Mouse (Mus musculus) neural tube, embryonic 12.5 days (tissue): ENCODE results near the gene Cdk5r2. TPM values are rescaled to one million over a fixed set of nuclear protein-coding genes. Genes with fewer than 3 reads are reported as not detected.
A peak's percentile ranks its signal among the peaks of the same experiment; 100 is the strongest.

Experiments
- ATAC-seq: fragments of 200-750 bp; cut with Nextera tagmentation; 2 replicates; pipeline ENCODE4 v1.8.0; 2017; ENCODE audit warnings: low read depth, mild to moderate bottlenecking, moderate TSS enrichment, moderate library complexity; ENCODE audit not compliant: low FRiP score
- H3K27ac ChIP-seq: fragments of 300-500 bp; sonication (generic); 2 replicates; pipeline ENCODE4 v1.5.1; 2016
- H3K27me3 ChIP-seq: fragments of 300-500 bp; sonication (generic); replicated peaks from 2 replicates; pipeline ENCODE4 v1.6.1; 2016; ENCODE audit warnings: mild to moderate bottlenecking
- H3K36me3 ChIP-seq: fragments of 300-500 bp; sonication (generic); 2 replicates; pipeline ENCODE4 v1.6.1; 2016; ENCODE audit warnings: mild to moderate bottlenecking
- H3K4me1 ChIP-seq: fragments of 300-500 bp; sonication (generic); 2 replicates; pipeline ENCODE4 v1.6.1; 2016
- H3K4me2 ChIP-seq: fragments of 300-500 bp; sonication (generic); replicated peaks from 2 replicates; pipeline ENCODE4 v1.6.1; 2016; ENCODE audit warnings: mild to moderate bottlenecking
- H3K4me3 ChIP-seq: fragments of 300-500 bp; sonication (generic); 2 replicates; pipeline ENCODE4 v1.5.1; 2016
- H3K9ac ChIP-seq: fragments of 300-500 bp; sonication (generic); 2 replicates; pipeline ENCODE4 v1.6.1; 2016; ENCODE audit warnings: mild to moderate bottlenecking
- H3K9me3 ChIP-seq: fragments of 300-500 bp; sonication (generic); 2 replicates; pipeline ENCODE4 v1.6.1; 2016; ENCODE audit warnings: mild to moderate bottlenecking
- WGBS: fragments of 180-500 bp; shearing (Covaris S2); methylation state at CpG from one replicate; pipeline ENCODE4 v1.1.7; 2016; 5-methylcytosine and 5-hydroxymethylcytosine counted together
- polyA plus RNA-seq: library from polyadenylated mRNA; unstranded; fragments of >200 nt; fragmentation: Nextera tagmentation; extraction: Ambion mirVana; gene quantifications from 2 replicates; pipeline ENCODE4 v1.2.1, GENCODE M21; 2016

The Cdk5r2 gene
- polyA plus RNA-seq, 1 experiment from 2014 or later = 7.6 TPM

DNA sequence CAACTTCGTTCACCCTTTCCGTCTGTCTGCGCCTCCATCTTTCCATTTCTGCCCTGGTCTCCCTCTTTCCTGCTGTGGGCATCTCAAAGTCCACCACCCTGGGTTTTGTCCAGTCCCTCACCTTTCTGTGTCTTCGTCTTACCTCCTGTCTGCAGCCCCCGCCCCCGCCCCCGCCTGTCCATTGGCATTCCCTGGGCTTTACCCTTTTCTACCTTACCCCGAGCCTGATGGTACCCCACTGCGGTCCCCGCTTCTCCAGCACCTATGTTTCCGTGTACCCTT, 1.6 kb downstream of the Cdk5r2 start:
- H3K36me3 ChIP-seq = no peaks in the 10 kb centered on the region
- no peaks in the 10 kb centered on the region for H3K9me3 ChIP-seq
- H3K4me2 ChIP-seq = peak overlapping the region; percentile 92
- no peak overlapping the region for H3K27ac ChIP-seq
- peak overlapping the region; percentile 93 for H3K9ac ChIP-seq
- no peak for ATAC-seq
- WGBS = 1% methylated on average over 11 of the region's 11 CpGs
- H3K4me1 ChIP-seq = peaks cover 61% of the 10 kb centered on the region
- peaks cover 33% of the 10 kb centered on the region for H3K27me3 ChIP-seq
- peak overlapping the region; percentile 86 for H3K4me3 ChIP-seq

DNA sequence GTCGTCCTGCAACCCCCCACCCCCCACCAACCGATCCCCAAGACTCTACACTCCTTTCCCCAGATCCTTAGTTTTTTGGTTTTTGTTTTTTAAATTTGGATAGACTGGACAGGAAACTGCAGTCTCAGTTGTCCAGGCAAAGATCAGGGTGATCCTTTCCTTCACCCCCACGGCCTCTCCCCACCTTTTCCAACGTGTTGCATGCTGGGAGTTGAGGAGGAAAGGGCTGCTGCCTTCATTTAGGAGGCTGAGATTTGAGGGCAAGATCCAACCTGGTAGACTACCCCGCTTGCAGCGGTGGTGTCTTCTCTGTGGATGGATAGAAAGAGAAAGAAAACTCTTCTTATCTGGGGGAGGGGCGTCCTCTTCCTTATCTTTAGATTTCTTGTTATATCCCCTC, 2.1 kb downstream of the Cdk5r2 start:
- WGBS = 2% methylated on average over 7 of the region's 7 CpGs
- H3K4me2 ChIP-seq = peak overlapping the region; percentile 92
- no peaks in the 10 kb centered on the region for H3K9me3 ChIP-seq
- H3K4me1 ChIP-seq = peaks cover 57% of the 10 kb centered on the region
- peak overlapping the region; percentile 86 for H3K4me3 ChIP-seq
- H3K36me3 ChIP-seq = no peaks in the 10 kb centered on the region
- ATAC-seq = no peak
- peak overlapping the region; percentile 93 for H3K9ac ChIP-seq
- peaks cover 33% of the 10 kb centered on the region for H3K27me3 ChIP-seq
- H3K27ac ChIP-seq = no peak overlapping the region

DNA sequence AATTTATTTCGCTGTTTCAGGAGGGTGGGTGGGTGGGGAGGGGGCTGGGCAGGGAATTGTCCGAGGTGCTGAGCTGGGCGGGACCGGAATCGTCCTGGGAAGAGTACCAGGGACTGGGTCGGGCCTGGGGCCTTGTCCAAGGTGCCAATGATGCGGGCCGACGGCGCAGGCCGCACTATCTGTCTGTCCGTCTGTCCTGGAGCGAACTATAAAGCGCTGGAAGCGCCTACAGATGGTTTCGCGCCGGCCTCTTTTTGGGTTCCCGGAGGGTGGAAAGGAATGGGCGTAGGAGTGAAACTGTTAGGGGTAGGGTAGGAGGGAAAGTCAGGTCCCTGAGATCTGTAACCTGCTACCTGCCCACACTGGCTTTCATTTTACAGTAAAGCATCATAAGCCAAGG, 2.5 kb downstream of the Cdk5r2 start:
- H3K9me3 ChIP-seq = no peaks in the 10 kb centered on the region
- H3K4me1 ChIP-seq = peaks cover 54% of the 10 kb centered on the region
- no peak overlapping the region for H3K27ac ChIP-seq
- no peaks in the 10 kb centered on the region for H3K36me3 ChIP-seq
- H3K4me3 ChIP-seq = peak overlapping the region; percentile 86
- H3K4me2 ChIP-seq = peak overlapping the region; percentile 92
- peak overlapping the region; percentile 93 for H3K9ac ChIP-seq
- ATAC-seq = no peak
- peaks cover 33% of the 10 kb centered on the region for H3K27me3 ChIP-seq
- WGBS = 2% methylated on average over 20 of the region's 20 CpGs

DNA sequence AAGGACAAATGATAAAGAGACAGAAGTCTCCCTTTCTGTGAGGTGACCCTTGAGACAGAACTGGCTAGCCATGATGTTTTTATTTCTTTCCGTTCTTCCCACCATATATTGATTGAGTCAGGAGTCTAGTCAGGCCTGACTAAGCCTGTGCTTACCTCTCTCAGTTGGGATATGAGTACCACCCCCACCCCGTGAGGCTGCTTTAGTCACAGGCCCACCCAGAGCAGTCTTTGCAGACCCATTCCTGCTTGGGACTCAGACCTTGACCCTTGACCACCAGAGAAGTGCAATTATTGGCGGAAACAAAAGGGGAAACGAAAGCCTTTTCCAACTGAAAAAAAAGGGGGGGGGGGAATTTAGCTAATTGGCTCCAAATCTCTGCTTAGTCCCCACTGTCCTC, 2.9 kb downstream of the Cdk5r2 start:
- Histone ChIP-seq H3K9ac (peak overlapping the region; percentile 63), H3K4me3 (peak overlapping the region; percentile 86), H3K9me3 (no peaks in the 10 kb centered on the region), H3K27me3 (peaks cover 31% of the 10 kb centered on the region), H3K36me3 (no peaks in the 10 kb centered on the region), H3K4me1 (peaks cover 54% of the 10 kb centered on the region), H3K27ac (no peak overlapping the region), H3K4me2 (peak overlapping the region; percentile 92)
- 4% methylated on average over 4 of the region's 4 CpGs for WGBS
- no peak for ATAC-seq

DNA sequence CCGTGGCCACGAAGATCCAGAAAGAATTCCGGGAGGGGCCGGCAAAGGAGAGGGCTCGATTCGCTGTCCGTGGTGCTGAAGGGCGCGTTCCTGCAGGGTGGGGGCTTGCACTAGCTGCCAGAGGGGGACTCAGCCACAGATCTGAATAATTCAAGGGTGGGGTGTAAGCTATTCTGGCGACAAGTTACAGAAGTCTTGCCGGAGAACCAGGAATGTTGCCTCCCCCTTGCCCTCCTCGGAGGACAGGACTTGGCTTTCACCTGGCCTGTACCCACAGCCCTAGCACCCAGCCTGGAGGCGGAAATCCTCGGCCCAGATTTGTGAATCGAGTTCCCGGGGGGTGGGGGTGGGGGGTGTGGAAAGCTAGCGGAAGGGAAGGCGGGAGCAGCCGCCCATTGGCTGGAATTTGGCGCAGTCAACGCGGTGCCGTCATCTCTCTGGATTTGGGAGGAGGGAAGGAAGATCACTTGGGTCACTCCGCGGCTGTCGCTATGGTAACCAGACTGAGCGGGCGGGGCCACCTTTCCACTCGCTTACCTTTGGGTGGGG, 3.5 kb downstream of the Cdk5r2 start:
- Histone ChIP-seq H3K4me2 (peak overlapping the region; percentile 92), H3K9me3 (no peaks in the 10 kb centered on the region), H3K4me1 (peaks cover 54% of the 10 kb centered on the region), H3K4me3 (peak overlapping the region; percentile 86), H3K9ac (peak overlapping the region; percentile 63), H3K36me3 (no peaks in the 10 kb centered on the region), H3K27me3 (peaks cover 27% of the 10 kb centered on the region), H3K27ac (no peak overlapping the region)
- peak; percentile 58 for ATAC-seq
- under 1% methylated on average over 29 of the region's 29 CpGs for WGBS

DNA sequence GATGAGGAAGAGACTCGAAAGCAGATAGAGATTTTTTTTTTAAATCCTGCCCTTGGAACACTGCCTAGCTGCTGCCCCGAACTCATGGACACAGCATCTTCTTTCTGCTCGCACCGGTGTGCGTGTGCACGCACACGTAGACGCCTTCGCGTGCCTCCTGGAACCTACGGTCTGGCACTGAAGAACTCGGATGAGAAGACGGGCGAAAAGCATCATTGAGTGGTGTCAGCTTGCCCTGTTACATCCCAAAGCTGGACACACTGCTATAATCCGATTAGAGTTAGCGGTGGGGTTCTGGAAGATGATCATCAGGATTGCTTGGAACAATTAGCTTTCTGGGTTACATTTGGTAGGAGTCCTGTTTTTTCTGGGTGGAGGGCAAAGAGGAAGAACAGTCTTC, 4.1 kb downstream of the Cdk5r2 start:
- Histone ChIP-seq H3K4me1 (peaks cover 51% of the 10 kb centered on the region), H3K27me3 (peaks cover 27% of the 10 kb centered on the region), H3K9ac (peak overlapping the region; percentile 38; the same call in 1 of the 2 replicates), H3K9me3 (no peaks in the 10 kb centered on the region), H3K4me3 (peak overlapping the region; percentile 86; the same call in 1 of the 2 replicates), H3K4me2 (peak overlapping the region; percentile 92), H3K27ac (no peak overlapping the region), H3K36me3 (no peaks in the 10 kb centered on the region)
- no peak for ATAC-seq
- 9% methylated on average over 16 of the region's 16 CpGs for WGBS

DNA sequence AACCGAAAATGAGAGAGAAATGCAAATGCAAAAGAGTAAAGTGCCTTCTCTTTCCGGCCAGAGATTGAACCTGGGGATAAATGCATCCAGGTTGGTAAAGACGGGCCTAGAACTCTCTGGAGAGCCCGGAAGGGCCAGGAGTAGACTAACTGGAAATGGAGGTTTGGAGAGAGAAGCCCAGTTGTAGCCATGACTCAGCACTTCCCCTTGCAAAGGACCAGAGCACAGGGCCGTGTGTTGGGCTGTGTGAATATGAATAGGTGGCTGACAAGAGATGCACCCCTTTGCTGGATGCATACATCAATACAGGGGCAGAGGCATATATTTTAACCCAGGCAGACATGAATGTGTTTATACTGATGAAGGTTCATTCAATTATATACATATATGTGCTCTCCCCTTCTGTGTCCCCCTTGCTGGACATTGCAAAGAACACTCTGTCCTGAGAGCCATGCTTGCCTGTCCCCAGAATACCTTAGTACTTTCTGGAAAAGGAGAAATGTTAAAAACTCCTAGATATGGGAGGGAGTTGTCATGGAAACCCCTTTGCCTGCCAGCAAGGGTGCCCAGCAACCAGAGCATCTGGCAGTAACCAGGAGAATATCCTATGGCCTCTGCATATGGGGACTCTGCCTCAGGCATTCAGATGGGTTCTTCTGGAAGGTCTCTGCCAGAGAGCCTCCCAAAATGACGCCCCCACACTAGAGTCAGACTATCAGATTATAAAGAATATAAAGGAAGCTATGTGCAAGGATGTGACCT, 4.7 kb downstream of the Cdk5r2 start:
- 40% methylated on average over 6 of the region's 6 CpGs for WGBS
- no peak overlapping the region for H3K4me3 ChIP-seq
- no peak for ATAC-seq
- H3K4me1 ChIP-seq = peaks cover 45% of the 10 kb centered on the region
- H3K9ac ChIP-seq = no peak overlapping the region
- peak overlapping the region; percentile 92 for H3K4me2 ChIP-seq
- H3K27me3 ChIP-seq = peaks cover 27% of the 10 kb centered on the region
- H3K9me3 ChIP-seq = no peaks in the 10 kb centered on the region
- H3K27ac ChIP-seq = no peak overlapping the region
- H3K36me3 ChIP-seq = no peaks in the 10 kb centered on the region

DNA sequence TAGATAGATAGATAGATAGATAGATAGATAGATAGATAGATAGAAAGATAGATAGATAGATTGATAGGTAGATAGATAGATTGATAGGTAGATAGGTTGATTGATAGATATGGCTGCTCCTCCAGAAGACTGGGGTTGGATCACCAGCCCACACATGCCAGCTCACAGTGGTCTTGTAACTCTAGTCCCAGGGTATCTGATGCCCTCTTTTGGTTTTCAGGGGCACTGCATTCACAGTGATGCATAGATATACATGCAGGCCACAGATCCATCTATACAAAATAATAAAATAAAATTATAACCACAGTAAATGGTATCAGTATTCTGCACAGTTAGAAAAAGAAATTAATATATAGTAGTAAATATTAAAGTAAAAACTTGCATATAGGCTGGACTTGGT, 7.0 kb downstream of the Cdk5r2 start:
- no peak for ATAC-seq
- Histone ChIP-seq H3K4me1 (peaks cover 29% of the 10 kb centered on the region), H3K27ac (no peak overlapping the region), H3K9ac (no peak overlapping the region), H3K9me3 (no peaks in the 10 kb centered on the region), H3K4me2 (no peak overlapping the region), H3K27me3 (peaks cover 10% of the 10 kb centered on the region), H3K4me3 (no peak overlapping the region), H3K36me3 (no peaks in the 10 kb centered on the region)

DNA sequence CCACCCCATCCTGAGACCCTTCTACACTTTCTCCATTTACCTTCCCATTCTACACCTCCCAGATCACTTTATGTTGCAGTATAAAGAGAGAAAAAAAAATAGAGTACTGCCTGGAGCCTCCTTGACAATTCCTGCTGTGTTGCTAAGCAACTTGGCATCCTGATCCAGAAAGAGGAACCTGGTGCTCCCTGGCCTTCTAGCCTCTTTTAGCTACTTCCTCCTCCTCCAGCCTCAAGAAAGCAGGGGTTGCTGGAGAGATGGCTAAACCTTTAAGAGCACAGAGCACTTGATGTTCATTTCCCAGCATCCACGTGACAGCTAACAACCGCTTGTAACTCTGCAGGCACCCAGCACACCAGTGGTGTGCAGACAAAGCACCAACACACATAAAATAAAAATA, 17.5 kb downstream of the Cdk5r2 start:
- Histone ChIP-seq H3K4me2 (no peak overlapping the region), H3K4me1 (no peaks in the 10 kb centered on the region), H3K36me3 (no peaks in the 10 kb centered on the region), H3K27me3 (0 out of 2 replicates have a peak, but pooled peaks cover 4% of the 10 kb centered on the region), H3K4me3 (no peak overlapping the region), H3K9me3 (no peaks in the 10 kb centered on the region), H3K9ac (no peak overlapping the region), H3K27ac (no peak overlapping the region)
- no peak for ATAC-seq
- WGBS = 65% methylated on average over 2 of the region's 2 CpGs

DNA sequence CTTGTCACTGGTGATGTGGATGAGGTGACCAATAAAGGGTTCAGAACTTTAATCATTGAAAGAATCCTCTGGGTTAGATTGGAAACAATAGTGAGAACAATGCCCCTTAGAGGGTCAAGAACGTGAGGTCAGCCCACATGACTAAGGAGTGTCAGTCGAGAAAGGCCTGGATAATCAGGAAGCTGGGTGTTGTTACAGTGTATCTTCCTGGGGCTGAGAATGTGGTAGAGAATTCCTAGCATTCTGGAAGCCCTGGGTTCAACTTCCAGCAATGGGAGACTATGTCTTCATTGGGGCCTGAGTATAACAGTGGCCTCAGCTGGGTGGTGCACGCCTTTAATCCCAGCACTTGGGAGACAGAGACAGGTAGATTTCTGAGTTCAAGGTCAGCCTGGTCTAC, 22.5 kb downstream of the Cdk5r2 start:
- H3K27me3 ChIP-seq = peaks cover 37% of the 10 kb centered on the region
- no peak overlapping the region for H3K9ac ChIP-seq
- no peaks in the 10 kb centered on the region for H3K9me3 ChIP-seq
- 70% methylated on average over 3 of the region's 3 CpGs for WGBS
- H3K36me3 ChIP-seq = no peaks in the 10 kb centered on the region
- H3K27ac ChIP-seq = no peak overlapping the region
- ATAC-seq = no peak
- H3K4me3 ChIP-seq = no peak overlapping the region
- H3K4me1 ChIP-seq = peaks cover 4% of the 10 kb centered on the region
- no peak overlapping the region for H3K4me2 ChIP-seq

DNA sequence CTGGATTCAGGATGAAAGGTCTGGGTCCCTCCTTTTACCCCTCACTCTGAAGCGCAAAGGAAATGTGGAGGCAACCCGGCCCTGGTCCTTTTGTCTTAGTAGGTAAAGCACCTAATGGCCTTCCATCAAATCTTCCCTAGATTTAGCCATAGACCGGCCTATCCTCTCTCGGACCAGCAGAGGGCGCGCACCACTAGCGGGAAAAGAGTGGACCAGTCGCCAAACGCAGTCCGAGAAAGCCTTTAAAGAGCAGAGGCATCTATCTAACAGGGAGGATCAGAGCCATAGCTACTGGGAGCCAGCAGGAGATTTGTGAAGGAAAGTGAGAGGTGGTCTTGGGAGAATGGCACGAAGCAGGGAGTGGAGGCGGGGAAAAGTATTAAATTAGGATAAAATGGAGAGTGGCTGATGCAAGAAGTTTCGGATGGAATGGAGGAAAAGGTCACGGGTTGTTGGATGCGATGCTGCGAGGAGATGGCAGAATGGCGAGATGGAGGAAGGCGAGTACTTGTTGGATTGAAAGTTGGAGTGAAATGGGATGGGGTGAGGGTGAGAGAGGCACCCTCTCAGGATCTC, 26.1 kb downstream of the Cdk5r2 start:
- H3K4me2 ChIP-seq = no peak overlapping the region
- H3K9ac ChIP-seq = no peak overlapping the region
- no peaks in the 10 kb centered on the region for H3K36me3 ChIP-seq
- H3K9me3 ChIP-seq = no peaks in the 10 kb centered on the region
- no peak overlapping the region for H3K4me3 ChIP-seq
- no peak for ATAC-seq
- H3K27me3 ChIP-seq = peaks cover 74% of the 10 kb centered on the region
- WGBS = 3% methylated on average over 18 of the region's 18 CpGs
- peaks cover 24% of the 10 kb centered on the region for H3K4me1 ChIP-seq
- H3K27ac ChIP-seq = no peak overlapping the region

DNA sequence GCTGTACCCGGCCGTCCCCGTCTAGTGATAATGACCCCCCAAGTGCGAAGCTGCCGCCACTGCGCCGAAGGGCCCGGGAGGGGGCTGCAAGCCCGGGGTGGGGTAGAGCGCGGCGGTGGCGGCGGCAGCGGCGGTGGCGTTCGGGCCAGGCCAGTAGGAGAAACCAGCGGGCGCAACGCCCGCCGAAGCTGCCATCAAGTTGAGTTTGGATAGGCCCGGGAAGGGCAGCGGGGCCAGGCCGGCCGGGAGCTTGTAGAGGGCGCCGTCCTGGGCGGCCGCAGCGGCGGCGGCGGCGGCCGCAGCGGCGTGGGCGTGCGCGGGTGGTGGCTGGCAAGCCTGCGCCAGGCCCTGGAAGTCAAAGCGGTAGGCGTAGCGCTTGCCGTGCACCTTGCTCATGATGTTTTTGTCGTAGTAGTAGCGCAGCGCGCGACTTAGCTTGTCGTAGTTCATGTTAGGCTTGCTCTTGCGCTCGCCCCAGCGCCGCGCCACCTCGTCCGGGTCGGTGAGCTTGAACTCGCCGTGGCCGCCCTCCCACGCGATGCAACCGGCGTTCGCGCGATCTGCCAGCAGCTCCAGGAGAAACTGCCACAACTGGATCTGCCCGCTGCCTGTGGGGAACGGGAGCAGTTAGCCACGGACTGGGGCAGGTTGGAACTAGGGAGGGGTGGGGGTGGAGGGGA, 27.5 kb downstream of the Cdk5r2 start:
- ATAC-seq = no peak
- Histone ChIP-seq H3K9me3 (no peaks in the 10 kb centered on the region), H3K4me1 (peaks cover 24% of the 10 kb centered on the region), H3K4me3 (peak overlapping the region; percentile 31), H3K9ac (peak overlapping the region; percentile 38; the same call in 1 of the 2 replicates), H3K4me2 (peak overlapping the region; percentile 66), H3K27me3 (peaks cover 87% of the 10 kb centered on the region), H3K27ac (no peak overlapping the region), H3K36me3 (no peaks in the 10 kb centered on the region)
- 1% methylated on average over 74 of the region's 74 CpGs for WGBS
